Mouse (Mus musculus) G1E-ER4 (cell line): ENCODE results near the gene Ccdc188. TPM values are rescaled to one million over a fixed set of nuclear protein-coding genes. Genes with fewer than 3 reads are reported as not detected.

ENCODE experiments used
- GATA1 ChIP-seq: IDR thresholded peaks from one replicate; pipeline ENCODE4 v1.8.0; 2012; ENCODE audit warnings: low read length, inconsistent platforms
- polyA plus RNA-seq: library from polyadenylated mRNA; stranded (reverse); fragments of >175 nt; gene quantifications from 2 replicates; pipeline ENCODE4 v1.2.3, GENCODE M21; 2012

Ccdc188 gene
- polyA plus RNA-seq, 1 experiment: not detected

- TF ChIP-seq GATA1: no peak
These were observed 30.1 kb downstream of the Ccdc188 start for GRCm38 (mm10) chr16:18247521-18248399.

- no peak for TF ChIP-seq GATA1
These were observed 31.0 kb downstream of the Ccdc188 start, which contains the start of the genes Trmt2a and Ranbp1 for GRCm38 (mm10) chr16:18248433-18249363. Gene Trmt2a, plus strand, starts transcription at chr16:18248679. Gene Ranbp1, minus strand, starts transcription at chr16:18248732.

GRCm38 (mm10) chr16:18249364-18249967 lies 31.8 kb downstream of the Ccdc188 start:
- TF ChIP-seq GATA1: no peak

GRCm38 (mm10) chr16:18250231-18250630 lies 32.6 kb downstream of the Ccdc188 start:
- no peak for TF ChIP-seq GATA1

GRCm38 (mm10) chr16:18250828-18251790 lies 33.4 kb downstream of the Ccdc188 start:
- no peak for TF ChIP-seq GATA1

GRCm38 (mm10) chr16:18252736-18253135 lies 35.1 kb downstream of the Ccdc188 start:
- TF ChIP-seq GATA1: no peak

- no peak for TF ChIP-seq GATA1
These were observed 36.2 kb downstream of the Ccdc188 start for GRCm38 (mm10) chr16:18253866-18254265.

- TF ChIP-seq GATA1: no peak
These were observed 40.5 kb downstream of the Ccdc188 start, which contains the start of gene Gm49776 for GRCm38 (mm10) chr16:18258221-18258620. Gene Gm49776, minus strand, starts transcription at chr16:18258321.

- no peak for TF ChIP-seq GATA1
These were observed 47.3 kb downstream of the Ccdc188 start for GRCm38 (mm10) chr16:18265024-18265423.

GRCm38 (mm10) chr16:18268182-18268581 lies 50.5 kb downstream of the Ccdc188 start:
- TF ChIP-seq GATA1: no peak

Other genes starting within 250 kb of the Ccdc188 start
- not detected in 2 replicates for gene Vpreb2, start 237.5 kb upstream of the Ccdc188 start, polyA plus RNA-seq
- gene Dgcr6, start 165.0 kb upstream of the Ccdc188 start, polyA plus RNA-seq: 41.0 and 45.2 TPM in 2 replicates
- gene Prodh, start 127.7 kb upstream of the Ccdc188 start, polyA plus RNA-seq: 6.0 and 7.7 TPM in 2 replicates
- gene Rtn4r, start 90.2 kb upstream of the Ccdc188 start, polyA plus RNA-seq: 0.03 TPM in 1 of 2 replicates, not detected in the other
- gene Zdhhc8, start 17.3 kb downstream of the Ccdc188 start, polyA plus RNA-seq: 3.8 and 4.3 TPM in 2 replicates
- gene Trmt2a, start 30.8 kb downstream of the Ccdc188 start, polyA plus RNA-seq: 90.5 and 92.7 TPM in 2 replicates
- 1,312 and 1,811 TPM in 2 replicates for gene Ranbp1, start 30.9 kb downstream of the Ccdc188 start, polyA plus RNA-seq
- not detected in 2 replicates for gene Gm49776, start 40.4 kb downstream of the Ccdc188 start, polyA plus RNA-seq
- gene Dgcr8, start 71.4 kb downstream of the Ccdc188 start, polyA plus RNA-seq: 5.3 and 13.9 TPM in 2 replicates
- 36.6 and 47.4 TPM in 2 replicates for gene Tango2, start 130.2 kb downstream of the Ccdc188 start, polyA plus RNA-seq
- gene Arvcf, start 130.3 kb downstream of the Ccdc188 start, polyA plus RNA-seq: 41.0 and 49.1 TPM in 2 replicates
- gene Txnrd2, start 208.5 kb downstream of the Ccdc188 start, polyA plus RNA-seq: 13.1 and 16.2 TPM in 2 replicates
- 37.8 and 85.4 TPM in 2 replicates for gene Comt, start 209.0 kb downstream of the Ccdc188 start, polyA plus RNA-seq